Mouse (Mus musculus) E14TG2a.4 (cell line): ENCODE measurements around the gene Cdh18.

Experiments used
- H3K27me3 ChIP-seq: 2 replicates; pipeline ENCODE4 v1.6.1; 2014; ENCODE audit warnings: low read length, control low read depth; ENCODE audit not compliant: insufficient read depth
- H3K36me3 ChIP-seq: 2 replicates; pipeline ENCODE4 v1.6.1; 2014; ENCODE audit warnings: low read length, control low read depth; ENCODE audit not compliant: insufficient read depth
- H3K4me1 ChIP-seq: replicated peaks from 2 replicates; pipeline ENCODE4 v1.6.1; 2014; ENCODE audit warnings: low read depth, low read length, control low read depth
- H3K4me3 ChIP-seq: replicated peaks from 2 replicates; pipeline ENCODE4 v1.5.1; 2014; ENCODE audit warnings: mild to moderate bottlenecking, low read length
- H3K9me3 ChIP-seq: 2 replicates; pipeline ENCODE4 v1.6.1; 2014; ENCODE audit warnings: low read length, control low read depth
- CTCF ChIP-seq: conservative IDR thresholded peaks from 2 replicates; pipeline ENCODE4 v1.5.1; 2014; ENCODE audit warnings: low read length
- NANOG ChIP-seq: IDR thresholded peaks from 2 replicates; pipeline ENCODE4 v1.6.1; 2014; ENCODE audit warnings: borderline replicate concordance, low read length, mixed read lengths
- POU5F1 ChIP-seq: IDR thresholded peaks from 2 replicates; pipeline ENCODE4 v1.6.1; 2014; ENCODE audit warnings: low read length, borderline replicate concordance

Gene Cdh18

GRCm38 (mm10) chr15:22857704-22858103 is 308.9 kb downstream of the Cdh18 start:
- TF ChIP-seq POU5F1 (no peak), NANOG (no peak), CTCF (no peak)
- no peaks in the 10 kb centered on the region for H3K9me3 ChIP-seq
- no peaks in the 10 kb centered on the region for H3K4me1 ChIP-seq
- H3K4me3 ChIP-seq: no peak overlapping the region
- H3K27me3 ChIP-seq: no peaks in the 10 kb centered on the region
- no peaks in the 10 kb centered on the region for H3K36me3 ChIP-seq

- Histone ChIP-seq H3K4me3 (no peak overlapping the region), H3K4me1 (no peaks in the 10 kb centered on the region), H3K9me3 (no peaks in the 10 kb centered on the region), H3K27me3 (no peaks in the 10 kb centered on the region), H3K36me3 (no peaks in the 10 kb centered on the region)
- no peak for TF ChIP-seq CTCF
- no peak for TF ChIP-seq NANOG
- TF ChIP-seq POU5F1: no peak
Observed at GRCm38 (mm10) chr15:22870679-22871078, 321.9 kb downstream of the Cdh18 start.

GRCm38 (mm10) chr15:22897724-22898123 is 348.9 kb downstream of the Cdh18 start:
- Histone ChIP-seq H3K4me3 (no peak overlapping the region), H3K27me3 (no peaks in the 10 kb centered on the region), H3K9me3 (no peaks in the 10 kb centered on the region), H3K36me3 (no peaks in the 10 kb centered on the region), H3K4me1 (no peaks in the 10 kb centered on the region)
- TF ChIP-seq CTCF: no peak
- no peak for TF ChIP-seq NANOG
- TF ChIP-seq POU5F1: no peak

- H3K27me3 ChIP-seq: no peaks in the 10 kb centered on the region
- H3K9me3 ChIP-seq: no peaks in the 10 kb centered on the region
- TF ChIP-seq POU5F1 (no peak), CTCF (no peak), NANOG (no peak)
- no peaks in the 10 kb centered on the region for H3K36me3 ChIP-seq
- no peak overlapping the region for H3K4me3 ChIP-seq
- no peaks in the 10 kb centered on the region for H3K4me1 ChIP-seq
Observed at GRCm38 (mm10) chr15:22898208-22898607, 349.4 kb downstream of the Cdh18 start.

- TF ChIP-seq POU5F1 (no peak), NANOG (no peak), CTCF (no peak)
- Histone ChIP-seq H3K27me3 (no peaks in the 10 kb centered on the region), H3K4me1 (no peaks in the 10 kb centered on the region), H3K36me3 (no peaks in the 10 kb centered on the region), H3K9me3 (no peaks in the 10 kb centered on the region), H3K4me3 (no peak overlapping the region)
Observed at GRCm38 (mm10) chr15:22914444-22914843, 365.6 kb downstream of the Cdh18 start.

GRCm38 (mm10) chr15:22934293-22934692 is 385.5 kb downstream of the Cdh18 start:
- Histone ChIP-seq H3K36me3 (no peaks in the 10 kb centered on the region), H3K9me3 (no peaks in the 10 kb centered on the region), H3K27me3 (no peaks in the 10 kb centered on the region), H3K4me1 (no peaks in the 10 kb centered on the region), H3K4me3 (no peak overlapping the region)
- TF ChIP-seq NANOG (no peak), CTCF (no peak), POU5F1 (no peak)

GRCm38 (mm10) chr15:22947234-22947633 is 398.4 kb downstream of the Cdh18 start:
- Histone ChIP-seq H3K4me1 (no peaks in the 10 kb centered on the region), H3K9me3 (no peaks in the 10 kb centered on the region), H3K27me3 (no peaks in the 10 kb centered on the region), H3K4me3 (no peak overlapping the region), H3K36me3 (no peaks in the 10 kb centered on the region)
- TF ChIP-seq NANOG (no peak), CTCF (no peak), POU5F1 (no peak)

- H3K36me3 ChIP-seq: no peaks in the 10 kb centered on the region
- no peak for TF ChIP-seq POU5F1
- no peak for TF ChIP-seq NANOG
- no peak for TF ChIP-seq CTCF
Observed at GRCm38 (mm10) chr15:22969424-22969823, 420.6 kb downstream of the Cdh18 start.

GRCm38 (mm10) chr15:22980136-22980535 is 431.3 kb downstream of the Cdh18 start:
- Histone ChIP-seq H3K36me3 (no peaks in the 10 kb centered on the region), H3K27me3 (no peaks in the 10 kb centered on the region), H3K4me1 (no peaks in the 10 kb centered on the region), H3K9me3 (no peaks in the 10 kb centered on the region), H3K4me3 (no peak overlapping the region)
- TF ChIP-seq POU5F1: no peak
- no peak for TF ChIP-seq NANOG
- no peak for TF ChIP-seq CTCF

More at GRCm38 (mm10) chr15:22969424-22969823, 420.6 kb downstream of the Cdh18 start:
- no peak overlapping the region for H3K4me3 ChIP-seq
- H3K27me3 ChIP-seq: no peaks in the 10 kb centered on the region
- peaks cover 48% of the 10 kb centered on the region for H3K9me3 ChIP-seq
- H3K4me1 ChIP-seq: no peaks in the 10 kb centered on the region
